Mouse (Mus musculus): ENCODE data around the gene Myh1.

Gene Myh1

DNA sequence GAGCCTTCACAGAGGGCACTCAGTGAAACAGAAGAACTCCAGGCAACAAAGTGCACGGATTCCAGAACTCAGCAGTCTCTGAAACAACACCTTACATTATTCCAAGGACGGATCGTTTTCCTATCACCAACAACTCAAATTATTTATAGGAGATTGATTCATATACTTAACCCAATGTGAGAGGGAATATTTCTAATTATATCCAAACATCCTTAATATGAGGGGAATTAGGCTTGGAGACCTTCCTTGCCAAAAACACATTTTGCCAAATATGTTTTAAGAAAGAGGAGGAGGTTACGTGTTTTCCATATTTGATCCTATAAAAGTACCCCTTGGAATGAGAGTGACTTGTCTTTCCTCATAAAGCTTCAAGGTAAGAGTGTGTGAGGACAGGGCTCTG lies at the start of gene Myh1:
Gene Myh1 (plus strand): TSS at position 301 of the 400 bp plus-strand sequence.
- no peak for DNase-seq

GRCm38 (mm10) chr11:67150237-67150636 lies 49.6 kb upstream of the Myh1 start:
- DNase-seq: no peak

- DNase-seq: no peak
Measured at GRCm38 (mm10) chr11:67151159-67151558, 48.7 kb upstream of the Myh1 start.

DNA sequence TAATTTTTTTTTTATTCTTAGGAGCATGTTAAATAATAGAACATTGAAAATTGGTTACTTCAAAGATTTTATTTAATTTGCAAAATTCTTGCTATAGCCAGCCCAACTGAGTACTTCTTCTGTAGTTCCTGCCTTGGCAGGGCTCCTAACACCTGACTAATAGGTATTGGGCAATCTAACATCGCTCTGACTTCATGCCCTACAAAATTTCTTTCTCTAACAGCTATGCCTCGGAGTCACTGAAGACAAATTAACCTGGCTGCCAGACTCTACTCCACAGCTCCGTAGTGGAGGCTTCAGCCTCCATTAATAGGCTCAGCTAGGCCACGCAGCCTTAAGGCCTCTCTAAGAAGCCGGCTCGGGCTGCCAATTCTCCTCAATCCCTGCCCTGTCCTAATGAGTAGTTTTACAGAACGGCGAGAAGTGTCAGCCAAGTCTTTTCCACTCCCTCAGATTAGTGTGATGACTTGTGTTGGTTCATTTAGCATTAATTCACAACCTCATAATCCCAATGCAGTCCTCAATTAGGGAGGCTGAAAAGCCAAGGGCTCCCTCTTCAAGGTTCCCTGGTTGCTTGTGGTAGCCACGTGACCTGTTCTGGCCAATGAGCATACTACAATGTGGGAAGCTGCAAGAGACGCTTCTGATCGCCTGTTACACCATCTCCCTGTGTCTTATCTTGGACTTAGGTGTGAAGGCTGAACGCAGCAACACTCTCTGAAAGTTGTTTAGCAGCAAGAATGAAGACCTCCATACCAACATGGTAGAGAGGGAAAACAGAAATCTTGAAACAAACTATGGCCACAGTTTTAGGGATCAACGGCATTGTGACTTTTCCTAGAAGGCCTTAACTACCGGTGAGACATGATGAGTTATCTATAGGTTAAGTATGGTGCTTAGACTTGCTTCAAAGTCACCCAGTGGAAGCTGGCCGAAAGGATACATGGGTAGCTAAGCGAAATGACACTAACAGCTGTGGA lies 47.9 kb upstream of the Myh1 start:
- DNase-seq: no peak

- no peak for DNase-seq
Measured at GRCm38 (mm10) chr11:67153123-67153522, 46.7 kb upstream of the Myh1 start.

- DNase-seq: no peak
Measured at GRCm38 (mm10) chr11:67153843-67154242, 46.0 kb upstream of the Myh1 start.

- no peak for DNase-seq
Measured at GRCm38 (mm10) chr11:67155650-67156049, 44.2 kb upstream of the Myh1 start.

GRCm38 (mm10) chr11:67160131-67160530 lies 39.7 kb upstream of the Myh1 start:
- DNase-seq: no peak

GRCm38 (mm10) chr11:67163701-67164100 lies 36.2 kb upstream of the Myh1 start:
- no peak for DNase-seq

GRCm38 (mm10) chr11:67164851-67165250 lies 35.0 kb upstream of the Myh1 start:
- DNase-seq: no peak

DNA sequence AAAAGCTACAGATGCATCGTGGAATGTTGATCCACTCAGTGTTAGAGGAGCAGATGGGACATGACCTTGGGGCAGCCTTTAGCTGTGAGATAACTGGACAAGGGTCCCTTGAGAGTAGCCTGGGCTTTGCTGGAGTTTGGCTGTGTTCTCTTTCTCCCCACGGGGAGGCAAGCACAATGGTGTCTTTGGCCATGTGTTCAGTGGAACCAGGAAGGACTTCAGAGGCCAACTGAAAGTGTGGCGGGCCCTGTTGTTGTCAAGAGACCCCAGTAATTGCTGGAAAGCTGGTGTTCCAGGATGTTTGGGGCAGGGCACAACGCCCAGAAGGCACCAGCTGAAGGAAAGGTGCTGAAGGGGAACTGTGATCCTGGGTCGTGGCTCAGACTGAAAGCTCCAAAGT lies 30.6 kb upstream of the Myh1 start:
- DNase-seq: no peak

DNA sequence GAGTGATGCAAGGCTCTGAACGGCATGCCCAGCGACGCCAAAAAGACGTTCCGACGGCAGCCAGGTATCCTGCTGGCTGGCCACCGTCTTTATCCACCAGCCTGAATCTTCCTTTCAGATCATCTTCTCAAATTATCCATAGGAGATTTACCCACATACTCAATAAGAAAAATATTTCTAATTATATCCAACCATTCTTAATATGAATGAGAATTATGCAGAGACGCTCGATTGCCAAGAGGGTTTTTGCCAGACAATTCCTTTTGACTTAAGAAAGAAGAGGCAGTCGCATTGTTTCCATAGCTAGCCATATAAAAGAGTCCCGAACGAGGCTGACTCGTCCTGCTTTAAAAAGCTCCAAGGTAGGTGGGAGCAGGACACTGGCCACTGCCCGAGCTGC lies 29.1 kb upstream of the Myh1 start, which contains the start of gene Myh2:
Gene Myh2 (plus strand): TSS at position 301 of the 400 bp plus-strand sequence.
- no peak for DNase-seq

DNA sequence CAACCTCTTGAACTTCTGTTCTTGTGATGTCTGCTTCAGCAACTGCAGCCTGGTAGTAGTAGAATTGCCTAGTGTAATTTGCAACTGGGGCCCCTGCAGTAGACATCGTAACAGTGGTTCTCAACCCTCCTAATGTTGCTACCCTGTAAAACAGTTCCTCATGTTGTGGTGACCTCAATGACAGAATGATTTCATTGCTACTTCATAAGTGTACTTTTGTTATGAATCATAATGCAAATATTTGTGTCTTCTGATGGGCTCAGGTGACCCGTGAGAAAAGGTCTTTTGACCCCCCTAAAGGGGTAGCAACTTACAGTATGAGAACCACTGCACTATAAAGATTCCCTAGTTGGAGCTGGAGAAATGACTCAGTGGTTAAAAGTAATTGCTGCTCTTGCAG lies 27.4 kb upstream of the Myh1 start:
- no peak for DNase-seq

DNA sequence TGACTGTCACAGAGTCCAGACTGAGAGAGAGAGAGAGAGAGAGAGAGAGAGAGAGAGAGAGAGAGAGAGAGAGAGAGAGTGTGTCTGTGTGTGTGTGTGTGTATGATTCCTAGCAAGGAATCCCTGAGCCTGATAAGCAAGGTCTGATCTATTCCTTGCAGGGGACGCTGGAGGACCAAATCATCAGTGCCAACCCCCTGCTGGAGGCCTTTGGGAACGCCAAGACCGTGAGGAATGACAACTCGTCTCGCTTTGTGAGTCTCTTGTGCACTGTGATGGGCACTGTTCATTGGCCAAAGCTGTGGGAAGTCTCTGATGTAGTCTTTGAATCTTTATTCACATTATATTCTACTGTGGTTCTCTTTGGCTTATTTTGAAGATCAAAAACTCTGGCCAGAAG lies 23.5 kb upstream of the Myh1 start:
- no peak for DNase-seq

DNA sequence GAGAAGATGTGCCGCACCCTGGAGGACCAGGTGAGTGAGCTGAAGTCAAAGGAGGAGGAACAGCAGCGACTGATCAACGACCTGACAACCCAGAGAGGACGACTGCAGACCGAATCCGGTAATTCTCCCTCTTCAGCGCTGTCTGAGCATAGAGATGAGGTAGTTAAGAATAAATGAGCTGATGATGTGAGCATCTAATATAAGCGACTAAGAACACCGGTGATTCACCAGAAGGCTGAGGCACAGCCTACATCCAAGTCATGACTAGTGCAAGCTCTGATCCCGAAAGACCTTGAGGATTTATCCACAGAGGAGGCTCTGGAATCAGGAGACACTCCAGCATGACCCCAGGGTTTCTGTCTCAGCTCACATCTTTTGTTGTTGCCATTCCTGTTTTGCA lies 9.5 kb upstream of the Myh1 start:
- no peak for DNase-seq

DNA sequence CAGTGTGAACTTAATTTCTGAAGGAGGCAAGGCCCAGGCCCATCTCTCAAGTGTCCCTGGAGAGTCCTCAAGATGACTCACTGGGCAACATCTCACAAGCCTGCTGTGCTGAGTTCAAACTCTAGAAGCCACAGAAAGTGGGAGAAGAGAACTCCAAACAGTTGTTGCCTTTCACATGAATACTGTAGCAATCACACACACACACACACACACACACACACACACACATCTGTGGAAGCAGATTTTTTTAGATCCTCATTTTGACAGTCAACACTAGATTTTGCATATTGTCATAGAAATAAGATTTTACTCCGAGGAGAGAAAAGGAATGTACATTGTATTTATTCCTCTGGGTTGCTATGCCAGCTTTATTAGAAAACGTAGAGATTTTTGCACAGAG lies 9.0 kb upstream of the Myh1 start:
- DNase-seq: no peak

- DNase-seq: no peak
Measured at GRCm38 (mm10) chr11:67191496-67191895, 8.4 kb upstream of the Myh1 start.

GRCm38 (mm10) chr11:67199321-67199720 lies 531 bp upstream of the Myh1 start:
- DNase-seq: no peak

GRCm38 (mm10) chr11:67204766-67205165 lies 4.9 kb downstream of the Myh1 start:
- DNase-seq: no peak

GRCm38 (mm10) chr11:67221803-67222202 lies 22.0 kb downstream of the Myh1 start:
- no peak for DNase-seq

GRCm38 (mm10) chr11:67224466-67224865 lies 24.6 kb downstream of the Myh1 start:
- DNase-seq: no peak

- DNase-seq: no peak
Measured at GRCm38 (mm10) chr11:67228731-67229130, 28.9 kb downstream of the Myh1 start.

- no peak for DNase-seq
Measured at GRCm38 (mm10) chr11:67229166-67229565, 29.3 kb downstream of the Myh1 start.

- peak in 1 of 2 experiments; percentile 9 for DNase-seq
Measured at GRCm38 (mm10) chr11:67229946-67230345, 30.1 kb downstream of the Myh1 start.
